Mouse (Mus musculus): Measurements from ENCODE around the gene Emd. TPM values are rescaled to one million over a fixed set of nuclear protein-coding genes. Genes with fewer than 3 reads are reported as not detected.
"Not testable (repeated sequence)": the region's sequence is repeated elsewhere in the genome, so short reads cannot be mapped to it uniquely, and the experiment has no call there.

Emd gene
- 41.6 and 54.5 TPM in 2 replicates for polyA plus RNA-seq (2012; rRNA removed)

DNA sequence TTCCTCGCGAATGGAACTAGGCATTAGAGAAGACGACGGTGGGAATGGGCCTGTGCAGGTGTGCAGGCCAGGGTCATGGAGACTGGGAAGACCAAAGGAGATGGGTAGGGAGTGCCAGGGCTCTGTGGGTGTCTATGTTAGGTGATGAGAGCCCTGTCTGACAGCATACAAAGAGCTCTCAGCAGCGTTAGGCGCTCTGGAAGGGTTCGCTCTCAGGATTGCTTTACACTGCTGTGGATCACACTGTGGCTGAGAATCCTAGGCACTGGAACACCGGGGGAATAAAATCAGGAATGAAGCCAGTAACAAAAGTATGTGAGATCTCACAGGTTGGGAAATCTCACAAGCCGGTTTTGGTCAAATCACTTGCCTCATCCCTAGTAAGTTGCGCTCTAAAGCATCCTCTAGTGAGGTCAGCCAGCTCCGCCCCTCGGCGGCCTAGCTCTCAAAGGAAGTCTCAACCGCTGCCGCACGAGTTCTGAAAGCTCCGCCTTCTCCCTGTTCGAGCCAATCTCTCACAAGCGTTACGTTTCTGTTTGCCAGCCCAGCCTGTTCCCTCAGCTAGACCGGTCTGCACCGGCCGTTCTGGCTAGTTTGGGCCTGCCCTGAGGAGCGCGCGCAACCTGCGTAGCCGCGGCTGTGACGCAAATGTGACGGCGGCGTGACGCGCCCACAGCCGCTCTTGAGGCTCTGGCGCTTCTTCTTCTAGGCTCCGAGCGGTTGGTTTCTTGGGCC is at the start of gene Emd:
Gene Emd (plus strand): TSS at position 535 of the 735 bp plus-strand sequence.
- 35% methylated on average over 39 of the region's 39 CpGs for WGBS
- Histone ChIP-seq H3K27ac (ENCODE audit: insufficient read depth, low read length) (peak within 1 kb of the TSS; percentile 98), H3K27me3 (ENCODE audit: control insufficient read depth, insufficient read depth, low read length) (no peaks in the 10 kb centered on the region), H3K36me3 (ENCODE audit: control insufficient read depth, insufficient read depth, low read length) (peaks cover 3% of the 10 kb centered on the region; the same call in 1 of the 2 replicates), H3K4me3 (ENCODE audit: extremely low read depth, insufficient read depth, insufficient read length) (peak within 1 kb of the TSS; percentile 86), H3K4me1 (ENCODE audit: control insufficient read depth, insufficient read depth, insufficient read length) (peaks cover 10% of the 10 kb centered on the region)
- peak; percentile 28 for TF ChIP-seq POLR2A (IDR thresholded peaks at IDR 0.05; ENCODE audit: low read depth, low read length)
- TF ChIP-seq CTCF (IDR thresholded peaks at IDR 0.05; ENCODE audit: extremely low read depth, insufficient read depth, insufficient read length, insufficient replicate concordance) = no peak
- peak; percentile 84 to 90 for DNase-seq (ENCODE audit: low read depth in 1 of 2, low spot score in 2 of 2)

DNA sequence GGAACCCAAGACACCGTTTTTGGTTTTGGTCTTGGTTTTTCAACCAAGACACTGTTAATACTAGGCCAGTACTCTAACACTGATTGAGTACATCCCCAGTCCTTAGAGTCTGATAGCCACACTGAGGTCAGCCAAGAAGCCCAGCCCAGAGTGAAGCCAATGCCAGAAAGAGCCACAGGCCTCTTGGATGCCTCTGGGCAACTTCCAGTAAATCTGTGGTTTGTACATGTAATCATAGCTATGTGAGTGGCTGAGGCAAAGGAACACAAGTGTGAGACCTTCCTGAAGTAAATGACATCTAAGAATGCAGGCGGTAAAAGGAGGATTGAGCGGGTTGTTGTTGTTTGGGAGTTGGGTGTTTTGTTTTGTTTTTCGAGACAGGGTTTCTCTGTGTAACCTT is 36.0 kb upstream of the Emd start:
- Histone ChIP-seq H3K27me3 (ENCODE audit: control insufficient read depth, insufficient read depth, low read length) (no peaks in the 10 kb centered on the region), H3K27ac (ENCODE audit: insufficient read depth, low read length) (no peak overlapping the region), H3K4me1 (ENCODE audit: control insufficient read depth, insufficient read depth, insufficient read length) (no peaks in the 10 kb centered on the region), H3K4me3 (ENCODE audit: extremely low read depth, insufficient read depth, insufficient read length) (no peak overlapping the region), H3K36me3 (ENCODE audit: control insufficient read depth, insufficient read depth, low read length) (peaks cover 4% of the 10 kb centered on the region)
- 90% methylated on average over 4 of the region's 4 CpGs for WGBS
- DNase-seq (ENCODE audit: low read depth in 1 of 2, low spot score in 2 of 2) = no peak
- TF ChIP-seq POLR2A (IDR thresholded peaks at IDR 0.05; ENCODE audit: low read depth, low read length) (no peak), CTCF (IDR thresholded peaks at IDR 0.05; ENCODE audit: extremely low read depth, insufficient read depth, insufficient read length, insufficient replicate concordance) (no peak)

DNA sequence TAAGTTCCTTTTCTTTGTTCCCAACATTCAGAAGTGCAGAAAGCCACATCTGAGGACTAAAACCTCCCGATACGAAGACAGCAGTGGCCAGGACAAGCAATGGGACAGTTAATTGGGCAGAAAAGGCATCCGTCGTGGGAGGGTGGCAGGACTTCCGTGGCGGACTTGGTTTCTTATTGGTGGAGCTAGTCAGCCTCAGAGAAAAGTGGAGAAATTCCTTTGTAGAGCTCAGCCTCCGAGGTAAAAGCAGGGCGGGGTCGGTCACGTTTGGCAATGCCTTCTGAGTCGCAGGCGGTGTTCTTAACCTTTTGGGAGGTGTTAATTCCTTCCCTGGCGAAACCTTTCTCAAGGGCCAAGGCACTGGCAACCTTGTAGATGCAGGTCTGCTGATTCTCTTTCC is 35.0 kb upstream of the Emd start:
- no peak overlapping the region for H3K4me3 ChIP-seq (ENCODE audit: extremely low read depth, insufficient read depth, insufficient read length)
- no peak for DNase-seq (ENCODE audit: low read depth in 1 of 2, low spot score in 2 of 2)
- peaks cover 9% of the 10 kb centered on the region for H3K36me3 ChIP-seq (ENCODE audit: control insufficient read depth, insufficient read depth, low read length)
- H3K27me3 ChIP-seq (ENCODE audit: control insufficient read depth, insufficient read depth, low read length) = no peaks in the 10 kb centered on the region
- H3K27ac ChIP-seq (ENCODE audit: insufficient read depth, low read length) = no peak overlapping the region; the same call in 1 of the 2 replicates
- 77% methylated on average over 13 of the region's 13 CpGs for WGBS
- H3K4me1 ChIP-seq (ENCODE audit: control insufficient read depth, insufficient read depth, insufficient read length) = no peaks in the 10 kb centered on the region
- TF ChIP-seq CTCF (IDR thresholded peaks at IDR 0.05; ENCODE audit: extremely low read depth, insufficient read depth, insufficient read length, insufficient replicate concordance) = no peak
- TF ChIP-seq POLR2A (IDR thresholded peaks at IDR 0.05; ENCODE audit: low read depth, low read length) = no peak

DNA sequence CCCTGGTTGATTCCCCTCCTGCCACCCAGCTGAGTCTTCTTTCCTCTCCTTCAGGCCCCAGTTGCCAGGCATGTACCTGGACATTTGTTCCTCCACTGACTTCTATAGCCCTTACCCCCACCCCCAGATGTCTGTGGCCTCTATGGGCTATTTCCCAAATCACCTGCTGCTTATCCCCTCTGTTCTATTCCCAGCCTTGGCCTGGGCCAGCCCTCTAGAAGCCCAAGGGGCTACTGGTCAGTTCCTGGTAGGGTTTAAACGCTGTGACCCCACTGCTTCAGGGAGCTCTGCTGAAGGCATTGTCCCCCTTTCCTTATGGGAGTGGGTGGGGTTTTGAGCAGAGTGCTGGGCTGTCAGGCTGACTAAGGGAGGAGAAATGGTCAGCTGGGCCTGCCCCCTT is 34.4 kb upstream of the Emd start:
- not testable (repeated sequence) for H3K4me1 ChIP-seq (ENCODE audit: control insufficient read depth, insufficient read depth, insufficient read length); DNase-seq (ENCODE audit: low read depth in 1 of 2, low spot score in 2 of 2); H3K27me3 ChIP-seq (ENCODE audit: control insufficient read depth, insufficient read depth, low read length); H3K4me3 ChIP-seq (ENCODE audit: extremely low read depth, insufficient read depth, insufficient read length); H3K27ac ChIP-seq (ENCODE audit: insufficient read depth, low read length)
- H3K36me3 ChIP-seq (ENCODE audit: control insufficient read depth, insufficient read depth, low read length) = peaks cover 12% of the 10 kb centered on the region
- 52% methylated on average over 1 of the region's 1 CpGs for WGBS

DNA sequence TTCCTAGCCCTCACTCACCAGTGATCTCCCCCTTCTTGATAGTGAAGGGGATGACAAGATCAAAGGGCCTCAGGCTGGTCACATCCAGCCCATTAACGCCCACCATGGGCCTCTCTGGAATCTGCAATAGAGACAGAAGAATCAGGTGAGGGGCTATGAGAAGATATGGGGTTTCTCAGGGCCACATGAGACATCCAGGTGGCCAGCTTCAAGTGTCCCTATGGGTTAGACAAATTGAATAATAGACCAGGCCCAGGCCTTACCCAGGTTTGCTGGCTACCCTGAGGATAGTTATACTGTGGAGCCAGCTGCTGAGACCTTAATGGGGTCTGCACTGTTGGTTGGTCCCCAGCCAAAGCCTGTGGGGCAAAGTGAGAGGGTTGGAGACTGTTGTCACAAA is 24.4 kb upstream of the Emd start:
- TF ChIP-seq CTCF (IDR thresholded peaks at IDR 0.05; ENCODE audit: extremely low read depth, insufficient read depth, insufficient read length, insufficient replicate concordance) = no peak
- no peak for TF ChIP-seq POLR2A (IDR thresholded peaks at IDR 0.05; ENCODE audit: low read depth, low read length)
- DNase-seq (ENCODE audit: low read depth in 1 of 2, low spot score in 2 of 2) = no peak
- peaks cover 62% of the 10 kb centered on the region for H3K36me3 ChIP-seq (ENCODE audit: control insufficient read depth, insufficient read depth, low read length)
- H3K4me1 ChIP-seq (ENCODE audit: control insufficient read depth, insufficient read depth, insufficient read length) = no peaks in the 10 kb centered on the region
- no peak overlapping the region for H3K27ac ChIP-seq (ENCODE audit: insufficient read depth, low read length)
- no peaks in the 10 kb centered on the region for H3K27me3 ChIP-seq (ENCODE audit: control insufficient read depth, insufficient read depth, low read length)
- 76% methylated on average over 1 of the region's 1 CpGs for WGBS
- no peak overlapping the region for H3K4me3 ChIP-seq (ENCODE audit: extremely low read depth, insufficient read depth, insufficient read length)

DNA sequence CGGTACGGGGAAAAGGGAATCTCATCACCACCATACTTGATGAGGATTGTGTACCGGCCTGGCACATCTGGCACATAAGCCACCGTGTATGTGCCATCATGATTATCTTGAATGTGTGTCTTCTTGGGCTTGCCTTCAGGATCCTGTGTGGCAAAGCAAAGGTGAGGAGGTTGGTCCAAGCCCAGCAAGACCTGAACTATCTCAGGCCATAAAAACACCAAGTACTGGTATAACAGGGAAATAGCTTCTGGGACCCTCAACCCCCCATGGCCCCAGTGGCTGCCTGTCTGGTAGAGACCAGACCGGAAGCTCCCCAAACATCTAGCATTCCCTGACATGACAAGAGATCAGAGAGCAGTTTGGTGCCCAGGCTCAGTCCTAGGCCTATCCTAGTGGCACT is 21.3 kb upstream of the Emd start:
- H3K27ac ChIP-seq (ENCODE audit: insufficient read depth, low read length) = no peak overlapping the region
- 90% methylated on average over 5 of the region's 5 CpGs for WGBS
- no peak overlapping the region for H3K4me3 ChIP-seq (ENCODE audit: extremely low read depth, insufficient read depth, insufficient read length)
- H3K4me1 ChIP-seq (ENCODE audit: control insufficient read depth, insufficient read depth, insufficient read length) = no peaks in the 10 kb centered on the region
- TF ChIP-seq POLR2A (IDR thresholded peaks at IDR 0.05; ENCODE audit: low read depth, low read length) = no peak
- no peak for TF ChIP-seq CTCF (IDR thresholded peaks at IDR 0.05; ENCODE audit: extremely low read depth, insufficient read depth, insufficient read length, insufficient replicate concordance)
- no peaks in the 10 kb centered on the region for H3K27me3 ChIP-seq (ENCODE audit: control insufficient read depth, insufficient read depth, low read length)
- no peak for DNase-seq (ENCODE audit: low read depth in 1 of 2, low spot score in 2 of 2)
- H3K36me3 ChIP-seq (ENCODE audit: control insufficient read depth, insufficient read depth, low read length) = peaks cover 65% of the 10 kb centered on the region

DNA sequence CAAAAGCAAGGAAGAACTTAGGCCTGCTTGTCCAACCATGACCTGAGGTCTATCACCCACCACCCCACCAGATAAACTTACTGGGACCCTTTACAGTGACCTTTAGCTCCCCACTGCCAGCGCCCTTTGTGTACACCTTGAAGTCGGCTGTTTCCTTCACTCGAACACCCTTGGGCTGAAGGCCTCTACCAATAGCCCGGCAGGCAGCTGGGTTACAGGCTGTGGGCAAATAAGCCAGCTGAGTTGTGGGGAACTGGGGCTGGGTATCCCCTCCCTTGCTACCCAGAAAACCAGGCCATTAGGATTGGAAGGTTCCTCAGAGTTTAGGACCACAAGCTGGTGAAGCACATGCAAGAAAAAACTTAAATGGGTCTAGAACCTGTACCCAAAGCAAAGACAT is 14.2 kb upstream of the Emd start:
- no peak for TF ChIP-seq POLR2A (IDR thresholded peaks at IDR 0.05; ENCODE audit: low read depth, low read length)
- no peak for TF ChIP-seq CTCF (IDR thresholded peaks at IDR 0.05; ENCODE audit: extremely low read depth, insufficient read depth, insufficient read length, insufficient replicate concordance)
- DNase-seq (ENCODE audit: low read depth in 1 of 2, low spot score in 2 of 2) = no peak
- Histone ChIP-seq H3K27me3 (ENCODE audit: control insufficient read depth, insufficient read depth, low read length) (no peaks in the 10 kb centered on the region), H3K4me3 (ENCODE audit: extremely low read depth, insufficient read depth, insufficient read length) (no peak overlapping the region), H3K27ac (ENCODE audit: insufficient read depth, low read length) (no peak overlapping the region), H3K36me3 (ENCODE audit: control insufficient read depth, insufficient read depth, low read length) (peaks cover 53% of the 10 kb centered on the region), H3K4me1 (ENCODE audit: control insufficient read depth, insufficient read depth, insufficient read length) (peaks cover 7% of the 10 kb centered on the region; the same call in 1 of the 2 replicates)
- 91% methylated on average over 4 of the region's 4 CpGs for WGBS
